Mouse (Mus musculus): ENCODE data around the gene Slc25a28.

The Slc25a28 gene

GRCm38 (mm10) chr19:43678467-43679003 is 3.9 kb upstream of the Slc25a28 start:
- ATAC-seq (ENCODE audit: low TSS enrichment) = no peak

- ATAC-seq (ENCODE audit: low TSS enrichment) = peak; percentile 31
Observed at GRCm38 (mm10) chr19:43675525-43676400, 1.1 kb upstream of the Slc25a28 start.

GRCm38 (mm10) chr19:43674316-43674689 is 378 bp downstream of the Slc25a28 start:
- no peak for ATAC-seq (ENCODE audit: low TSS enrichment)

GRCm38 (mm10) chr19:43673513-43674315 is 967 bp downstream of the Slc25a28 start:
- no peak for ATAC-seq (ENCODE audit: low TSS enrichment)

- no peak for ATAC-seq (ENCODE audit: low TSS enrichment)
Observed at GRCm38 (mm10) chr19:43671054-43671453, 3.6 kb downstream of the Slc25a28 start.

GRCm38 (mm10) chr19:43669136-43669759 is 5.4 kb downstream of the Slc25a28 start:
- no peak for ATAC-seq (ENCODE audit: low TSS enrichment)

GRCm38 (mm10) chr19:43667430-43667809 is 7.3 kb downstream of the Slc25a28 start:
- ATAC-seq (ENCODE audit: low TSS enrichment) = no peak

GRCm38 (mm10) chr19:43666661-43667429 is 7.8 kb downstream of the Slc25a28 start:
- ATAC-seq (ENCODE audit: low TSS enrichment) = 0 out of 2 replicates have a peak, but pooled peaks have one; percentile 8

GRCm38 (mm10) chr19:43665441-43666048 is 9.1 kb downstream of the Slc25a28 start:
- no peak for ATAC-seq (ENCODE audit: low TSS enrichment)

- no peak for ATAC-seq (ENCODE audit: low TSS enrichment)
Observed at GRCm38 (mm10) chr19:43663471-43663870, 11.2 kb downstream of the Slc25a28 start.

GRCm38 (mm10) chr19:43662176-43662967 is 12.3 kb downstream of the Slc25a28 start:
- ATAC-seq (ENCODE audit: low TSS enrichment) = peak; percentile 45; the same call in 1 of the 2 replicates

- no peak for ATAC-seq (ENCODE audit: low TSS enrichment)
Observed at GRCm38 (mm10) chr19:43660774-43661173, 13.9 kb downstream of the Slc25a28 start.

- ATAC-seq (ENCODE audit: low TSS enrichment) = no peak
Observed at GRCm38 (mm10) chr19:43659632-43660031, 15.0 kb downstream of the Slc25a28 start.

GRCm38 (mm10) chr19:43655735-43656492 is 18.8 kb downstream of the Slc25a28 start:
- ATAC-seq (ENCODE audit: low TSS enrichment) = peak; percentile 91

GRCm38 (mm10) chr19:43651241-43651785 is 23.4 kb downstream of the Slc25a28 start:
- ATAC-seq (ENCODE audit: low TSS enrichment) = no peak

- ATAC-seq (ENCODE audit: low TSS enrichment) = no peak
Observed at GRCm38 (mm10) chr19:43648343-43648742, 26.3 kb downstream of the Slc25a28 start.

- ATAC-seq (ENCODE audit: low TSS enrichment) = no peak
Observed at GRCm38 (mm10) chr19:43647261-43647660, 27.4 kb downstream of the Slc25a28 start.

GRCm38 (mm10) chr19:43646852-43647251 is 27.8 kb downstream of the Slc25a28 start:
- no peak for ATAC-seq (ENCODE audit: low TSS enrichment)

- no peak for ATAC-seq (ENCODE audit: low TSS enrichment)
Observed at GRCm38 (mm10) chr19:43645508-43645907, 29.2 kb downstream of the Slc25a28 start.
